Mouse (Mus musculus): ENCODE results near the gene Crybg1. TPM values are rescaled to one million over a fixed set of nuclear protein-coding genes. Genes with fewer than 3 reads are reported as not detected.

The Crybg1 gene
- polyA plus RNA-seq, 1 experiment from 2014 or later: 0.37 TPM

Other genes with a start within 250 kb of the Crybg1 start
- gene Qrsl1, start 247.1 kb downstream of the Crybg1 start, polyA plus RNA-seq (2015; fragmentation: Nextera tagmentation; extraction: Ambion mirVana): 23.3 and 23.8 TPM in 2 replicates
- 12.5 and 14.2 TPM in 2 replicates for gene Rtn4ip1, start 247.0 kb downstream of the Crybg1 start, polyA plus RNA-seq (2015; fragmentation: Nextera tagmentation; extraction: Ambion mirVana)
- gene Atg5, start 119.5 kb upstream of the Crybg1 start, polyA plus RNA-seq (2015; fragmentation: Nextera tagmentation; extraction: Ambion mirVana): 47.4 and 51.6 TPM in 2 replicates